Mouse (Mus musculus): ENCODE results near the gene Ddb2. TPM values are rescaled to one million over a fixed set of nuclear protein-coding genes. Genes with fewer than 3 reads are reported as not detected.

Ddb2 gene
- polyA plus RNA-seq, 1 experiment from 2014 or later: 11.0 TPM

DNA sequence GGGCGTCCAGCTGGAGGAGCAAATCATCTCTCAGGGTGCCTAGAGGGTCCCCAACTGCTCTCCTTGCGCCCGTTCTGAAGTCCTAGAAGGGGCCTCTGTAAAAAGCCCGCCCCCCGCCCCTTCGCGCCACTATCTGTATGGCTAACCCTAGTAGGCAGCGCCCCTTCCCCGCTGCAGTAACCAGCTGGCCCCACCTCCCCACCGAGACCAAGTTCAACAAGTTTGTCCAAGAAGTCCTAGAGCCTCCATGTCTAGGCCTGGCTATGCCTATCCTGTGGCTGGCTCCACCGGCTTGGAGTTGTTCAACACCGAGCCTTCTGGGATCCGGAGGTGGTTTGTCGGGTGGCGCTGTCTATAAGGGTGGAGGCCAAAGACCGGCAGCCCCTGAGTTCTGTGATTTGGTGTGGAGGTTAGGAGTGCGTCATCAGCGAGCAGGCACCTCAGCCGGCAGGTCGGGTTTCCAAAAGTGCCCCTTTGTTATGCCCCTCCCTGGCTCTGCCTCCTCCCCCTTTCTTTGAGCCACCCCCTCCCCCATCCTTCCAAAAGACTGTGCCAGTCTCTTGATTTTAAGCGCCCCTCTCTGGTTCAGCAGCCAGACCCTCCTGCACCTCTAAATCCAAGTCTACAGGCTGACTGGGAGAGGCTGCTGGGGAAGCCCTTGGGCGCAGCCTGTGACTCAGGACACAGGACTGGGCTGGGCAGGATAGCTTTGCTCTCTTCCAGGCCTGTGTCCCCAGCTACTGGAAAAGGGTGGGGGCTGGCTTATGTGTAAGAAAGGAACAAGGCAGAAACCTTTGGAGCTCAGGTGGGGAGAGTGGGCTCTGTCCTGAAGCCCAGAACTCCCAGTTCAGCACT is 20.6 kb upstream of the Ddb2 start:
- H3K4me2 ChIP-seq (replicated peaks; ENCODE audit: low read depth): peak overlapping the region; percentile 84
- TF ChIP-seq EP300 (optimal IDR thresholded peaks at IDR 0.05) (no peak), CTCF (IDR thresholded peaks at IDR 0.05; ENCODE audit: low read depth) (0 out of 2 replicates have a peak, but pooled peaks have one; percentile 6)

DNA sequence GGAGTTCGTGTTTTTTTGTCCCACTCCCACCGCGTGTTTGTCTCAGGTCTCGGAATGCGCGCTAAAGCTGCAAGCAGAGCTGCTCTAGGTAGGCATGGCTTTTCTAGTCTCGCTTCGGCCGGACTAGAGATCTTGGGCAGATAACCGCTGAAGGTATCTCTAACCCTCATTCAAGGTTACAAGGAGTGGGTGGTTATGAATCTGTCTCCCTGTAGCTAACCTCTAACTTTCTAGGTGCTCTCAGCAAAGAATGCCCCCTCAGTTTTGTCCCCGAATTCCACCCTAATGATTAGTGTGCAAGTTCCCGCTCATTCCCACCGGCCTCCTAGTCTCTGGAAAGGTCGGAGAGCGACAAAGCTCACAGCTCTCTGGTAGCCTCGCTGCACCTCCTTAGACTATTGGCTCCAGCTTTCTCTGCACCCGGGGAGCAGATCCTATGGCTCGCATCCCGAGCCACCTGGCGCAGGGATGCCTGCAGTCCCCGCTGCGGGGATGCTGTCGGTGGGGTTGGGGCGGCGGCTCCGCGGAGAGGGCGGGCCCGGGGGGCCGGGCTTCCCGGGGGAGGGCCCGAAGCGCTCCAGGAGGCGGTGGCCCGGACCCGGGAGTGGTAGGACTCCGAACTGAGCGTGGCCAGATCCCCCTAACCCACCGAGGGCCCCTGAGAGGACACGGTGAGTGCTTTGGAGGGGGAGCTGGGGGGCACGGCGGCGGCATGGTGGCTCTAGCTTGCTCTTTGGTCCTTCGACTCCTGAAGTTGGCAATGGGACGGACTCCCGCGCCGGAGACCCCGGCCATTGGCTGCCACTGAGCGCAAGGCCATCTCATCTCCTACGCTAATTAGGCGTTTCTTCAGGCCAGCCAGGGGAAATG is 19.7 kb upstream of the Ddb2 start:
- no peak; the same call in 1 of the 2 replicates for TF ChIP-seq CTCF (IDR thresholded peaks at IDR 0.05; ENCODE audit: low read depth)
- no peak for TF ChIP-seq EP300 (optimal IDR thresholded peaks at IDR 0.05)
- H3K9ac ChIP-seq (ENCODE audit: low read length): peak overlapping the region; percentile 72
- peak overlapping the region; percentile 84 for H3K4me2 ChIP-seq (replicated peaks; ENCODE audit: low read depth)
- WGBS: under 1% methylated on average over 45 of the region's 52 CpGs
- no peaks in the 10 kb centered on the region for H3K27me3 ChIP-seq (ENCODE audit: control insufficient read depth, insufficient read depth, low read length)
- H3K4me3 ChIP-seq (ENCODE audit: low read depth, low read length): peak overlapping the region; percentile 72
- peaks cover 7% of the 10 kb centered on the region for H3K36me3 ChIP-seq (ENCODE audit: control insufficient read depth, insufficient read depth, low read length)
- H3K27ac ChIP-seq (replicated peaks): peak overlapping the region; percentile 91
- DNase-seq (ENCODE audit: low spot score): peak; percentile 80
- H3K4me1 ChIP-seq (replicated peaks; ENCODE audit: control insufficient read depth, insufficient read depth): peaks cover 10% of the 10 kb centered on the region; the same call in 1 of the 2 replicates
- H3K9me3 ChIP-seq (ENCODE audit: control insufficient read depth, low read length): no peaks in the 10 kb centered on the region
- peak; percentile 63 for ATAC-seq (ENCODE audit: low FRiP score, low TSS enrichment)

More for the DNA sequence above, 20.6 kb upstream of the Ddb2 start:
- Histone ChIP-seq H3K27ac (replicated peaks) (peak overlapping the region; percentile 91), H3K36me3 (ENCODE audit: control insufficient read depth, insufficient read depth, low read length) (peaks cover 10% of the 10 kb centered on the region), H3K9me3 (ENCODE audit: control insufficient read depth, low read length) (no peaks in the 10 kb centered on the region), H3K4me3 (ENCODE audit: low read depth, low read length) (peak overlapping the region; percentile 72), H3K9ac (ENCODE audit: low read length) (peak overlapping the region; percentile 72), H3K4me1 (replicated peaks; ENCODE audit: control insufficient read depth, insufficient read depth) (peaks cover 10% of the 10 kb centered on the region; the same call in 1 of the 2 replicates), H3K27me3 (ENCODE audit: control insufficient read depth, insufficient read depth, low read length) (no peaks in the 10 kb centered on the region)
- ATAC-seq (ENCODE audit: low FRiP score, low TSS enrichment) (peak; percentile 81), DNase-seq (ENCODE audit: low spot score) (peak; percentile 71)
- WGBS: 2% methylated on average over 22 of the region's 22 CpGs

DNA sequence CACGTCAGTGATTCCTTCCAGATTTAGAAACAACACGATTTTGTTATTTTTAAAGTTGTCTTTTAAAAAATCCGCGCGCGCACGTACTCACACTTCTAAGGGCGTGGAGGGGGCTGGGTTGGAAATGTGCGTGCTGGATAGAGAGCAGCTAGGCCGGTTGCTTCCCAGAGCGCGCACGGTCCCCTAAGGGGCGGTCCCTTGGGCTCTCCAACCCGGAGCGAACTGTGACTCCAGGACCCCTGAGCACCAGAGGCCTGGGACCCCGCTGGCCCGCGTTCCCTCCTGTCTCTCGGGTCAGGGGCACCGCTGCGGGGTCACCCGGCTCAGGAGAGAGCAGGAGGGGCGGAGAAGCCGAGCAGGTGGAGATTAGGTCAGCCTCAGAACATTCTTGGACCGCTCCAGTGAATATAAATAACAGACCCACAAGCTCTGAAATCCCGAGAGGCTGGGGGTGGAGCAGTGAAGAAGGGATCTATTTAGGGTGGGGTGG is 18.9 kb upstream of the Ddb2 start, which contains the start of gene Pacsin3:
Gene Pacsin3, plus strand, starts transcription at position 294 of the 490 bp plus-strand sequence.
- Histone ChIP-seq H3K36me3 (ENCODE audit: control insufficient read depth, insufficient read depth, low read length) (no peaks in the 10 kb centered on the region), H3K9me3 (ENCODE audit: control insufficient read depth, low read length) (no peaks in the 10 kb centered on the region), H3K27ac (replicated peaks) (peak within 1 kb of the TSS; percentile 91), H3K27me3 (ENCODE audit: control insufficient read depth, insufficient read depth, low read length) (no peaks in the 10 kb centered on the region), H3K4me3 (ENCODE audit: low read depth, low read length) (peak within 1 kb of the TSS; percentile 72), H3K4me1 (replicated peaks; ENCODE audit: control insufficient read depth, insufficient read depth) (peaks cover 10% of the 10 kb centered on the region; the same call in 1 of the 2 replicates), H3K9ac (ENCODE audit: low read length) (peak within 1 kb of the TSS; percentile 72), H3K4me2 (replicated peaks; ENCODE audit: low read depth) (peak within 1 kb of the TSS; percentile 84)
- WGBS: under 1% methylated on average over 27 of the region's 27 CpGs
- TF ChIP-seq CTCF (IDR thresholded peaks at IDR 0.05; ENCODE audit: low read depth): no peak
- ATAC-seq (ENCODE audit: low FRiP score, low TSS enrichment) (no peak), DNase-seq (ENCODE audit: low spot score) (peak; percentile 45)

DNA sequence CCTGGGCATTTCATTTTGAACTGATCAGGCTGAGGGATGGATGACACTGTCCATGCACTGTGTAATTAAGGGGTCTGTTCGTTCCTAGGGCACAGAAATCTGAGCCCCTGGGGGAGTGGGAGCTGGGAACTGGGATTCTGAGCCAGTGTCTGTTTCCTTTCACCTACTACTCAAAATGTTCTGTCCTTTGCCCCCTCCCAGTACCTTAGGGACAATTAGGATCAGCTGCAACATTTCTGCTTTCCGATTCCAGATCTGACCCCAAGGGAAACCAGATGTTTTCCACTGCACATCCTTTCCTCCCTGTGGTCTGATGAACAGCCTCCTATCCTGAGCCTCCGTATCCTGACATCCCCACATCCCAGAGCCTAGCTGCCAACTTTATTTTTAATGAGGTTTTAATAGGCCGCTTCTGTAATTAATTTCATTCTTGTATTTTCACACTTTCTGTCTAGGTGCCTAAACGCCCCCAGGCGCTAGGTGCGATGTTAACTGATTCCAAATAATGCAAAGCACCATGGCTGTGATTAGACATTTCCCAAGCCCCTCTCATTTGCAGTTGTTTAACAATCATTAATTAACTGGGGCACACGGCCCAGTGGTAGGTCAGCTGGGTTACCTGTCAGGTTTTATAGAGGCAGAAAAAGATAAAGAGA is 18.1 kb upstream of the Ddb2 start:
- TF ChIP-seq EP300 (optimal IDR thresholded peaks at IDR 0.05) (no peak), CTCF (IDR thresholded peaks at IDR 0.05; ENCODE audit: low read depth) (no peak)
- no peak for ATAC-seq (ENCODE audit: low FRiP score, low TSS enrichment)
- Histone ChIP-seq H3K4me2 (replicated peaks; ENCODE audit: low read depth) (no peak overlapping the region), H3K4me3 (ENCODE audit: low read depth, low read length) (no peak overlapping the region), H3K9me3 (ENCODE audit: control insufficient read depth, low read length) (no peaks in the 10 kb centered on the region), H3K27ac (replicated peaks) (no peak overlapping the region), H3K27me3 (ENCODE audit: control insufficient read depth, insufficient read depth, low read length) (no peaks in the 10 kb centered on the region), H3K9ac (ENCODE audit: low read length) (no peak overlapping the region), H3K4me1 (replicated peaks; ENCODE audit: control insufficient read depth, insufficient read depth) (peaks cover 10% of the 10 kb centered on the region; the same call in 1 of the 2 replicates), H3K36me3 (ENCODE audit: control insufficient read depth, insufficient read depth, low read length) (no peaks in the 10 kb centered on the region)
- 56% methylated on average over 8 of the region's 8 CpGs for WGBS
- DNase-seq (ENCODE audit: low spot score): no peak

DNA sequence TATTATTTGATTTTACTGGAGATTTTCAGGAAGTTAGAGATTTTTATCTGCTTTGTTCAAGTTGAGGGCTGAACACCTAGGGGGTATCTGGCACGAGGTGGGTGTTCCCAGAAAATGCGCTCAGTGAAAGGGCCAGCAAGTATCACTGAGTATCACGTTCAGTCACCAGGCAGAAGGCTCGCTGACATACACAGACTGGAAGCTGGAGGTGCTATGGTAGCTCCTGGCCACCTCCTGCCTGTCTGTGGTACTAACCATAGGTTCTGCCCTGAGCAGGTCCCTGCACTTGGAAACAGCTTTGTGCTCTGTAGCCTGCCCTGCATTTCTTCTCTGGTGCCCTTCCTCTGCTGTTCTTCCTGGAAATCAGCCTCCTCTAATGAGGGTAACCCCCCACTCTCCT is 15.7 kb upstream of the Ddb2 start:
- 0 out of 2 replicates have a peak, but pooled peaks cover 6% of the 10 kb centered on the region for H3K4me1 ChIP-seq (replicated peaks; ENCODE audit: control insufficient read depth, insufficient read depth)
- no peak overlapping the region for H3K27ac ChIP-seq (replicated peaks)
- no peak for ATAC-seq (ENCODE audit: low FRiP score, low TSS enrichment)
- H3K4me2 ChIP-seq (replicated peaks; ENCODE audit: low read depth): no peak overlapping the region
- H3K4me3 ChIP-seq (ENCODE audit: low read depth, low read length): no peak overlapping the region
- no peaks in the 10 kb centered on the region for H3K9me3 ChIP-seq (ENCODE audit: control insufficient read depth, low read length)
- no peaks in the 10 kb centered on the region for H3K36me3 ChIP-seq (ENCODE audit: control insufficient read depth, insufficient read depth, low read length)
- no peak overlapping the region for H3K9ac ChIP-seq (ENCODE audit: low read length)
- TF ChIP-seq EP300 (optimal IDR thresholded peaks at IDR 0.05): no peak
- TF ChIP-seq CTCF (IDR thresholded peaks at IDR 0.05; ENCODE audit: low read depth): no peak
- WGBS: 53% methylated on average over 4 of the region's 4 CpGs
- no peak for DNase-seq (ENCODE audit: low spot score)
- no peaks in the 10 kb centered on the region for H3K27me3 ChIP-seq (ENCODE audit: control insufficient read depth, insufficient read depth, low read length)

Data from stomach, postnatal 0 days (tissue).